Mouse (Mus musculus): ENCODE measurements around the gene Prkar1a. TPM values are rescaled to one million over a fixed set of nuclear protein-coding genes. Genes with fewer than 3 reads are reported as not detected.

Prkar1a gene
- 203 and 210 TPM in 2 replicates for polyA plus RNA-seq (2012; rRNA removed)

DNA sequence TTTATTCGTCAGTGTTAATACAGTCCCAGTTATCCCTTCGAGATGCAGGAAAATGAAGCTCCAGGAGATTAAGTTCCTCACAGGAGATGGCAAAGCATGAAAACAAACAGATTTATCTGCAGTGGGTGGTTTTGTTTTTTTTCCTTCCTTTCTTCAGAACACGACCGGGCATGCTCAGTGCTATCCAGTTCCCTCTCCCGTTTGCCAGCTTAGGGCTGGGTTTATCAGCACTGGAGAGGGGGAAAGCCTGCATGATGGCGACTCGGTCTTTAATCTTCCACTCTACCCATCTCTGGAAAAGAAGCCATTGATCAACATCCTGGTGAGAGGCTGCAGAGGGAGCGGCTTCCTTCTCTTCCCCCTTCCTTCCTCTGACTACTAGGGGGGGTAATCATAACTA is at the start of gene Prkar1a:
TSS of gene Prkar1a (plus strand) at position 200 of the 400 bp plus-strand sequence.

DNA sequence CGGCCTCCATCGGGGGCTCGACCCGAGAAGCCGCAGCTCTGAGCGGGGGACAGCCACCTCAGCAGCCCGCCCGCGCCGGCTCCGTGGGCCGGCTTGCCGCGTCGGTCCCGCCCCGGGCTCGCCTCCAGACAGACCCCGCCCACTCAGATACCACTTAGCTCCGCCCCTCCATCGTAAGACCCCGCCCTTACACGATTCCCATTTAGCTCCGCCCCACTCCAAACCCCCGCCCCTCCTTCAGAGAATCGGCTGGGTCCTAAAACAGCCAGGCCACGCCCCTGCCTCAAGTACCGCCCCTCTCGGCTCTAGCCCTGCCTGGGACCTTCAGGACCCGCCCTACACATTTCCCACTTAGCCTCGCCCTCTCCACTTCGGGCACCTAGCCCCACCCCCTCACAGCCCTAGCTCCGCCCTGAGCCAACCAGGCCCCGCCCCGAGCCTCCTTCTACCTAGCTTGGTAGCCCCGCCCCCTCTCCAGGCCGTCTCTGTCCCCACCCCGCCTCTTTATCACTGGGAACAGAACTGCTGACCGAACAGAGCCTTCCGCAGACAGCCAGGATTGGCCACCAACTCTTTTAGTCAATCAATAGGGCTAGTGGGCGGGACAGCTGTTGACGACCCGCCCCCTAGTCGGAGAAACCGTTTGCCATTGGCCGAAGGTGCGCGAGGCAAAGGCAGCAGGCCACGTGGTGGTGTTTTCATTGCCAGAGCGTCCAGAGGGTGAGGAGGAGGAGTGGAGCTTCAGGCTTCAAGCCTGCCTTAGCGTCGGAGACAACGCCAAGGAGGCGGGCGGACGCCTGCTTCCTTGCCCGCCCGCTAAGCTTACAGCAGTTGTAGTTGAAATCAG is 37.7 kb upstream of the Prkar1a start, which contains the start of gene Wipi1:
TSS of gene Wipi1 (minus strand) at position 665 of the 847 bp plus-strand sequence.

Other genes with a start within 250 kb of the Prkar1a start
- not detected in 2 replicates for gene 9930022D16Rik, start 235.5 kb upstream of the Prkar1a start, polyA plus RNA-seq (2012; rRNA removed)
- 63.6 and 88.0 TPM in 2 replicates for gene Amz2, start 223.5 kb upstream of the Prkar1a start, polyA plus RNA-seq (2012; rRNA removed)
- 2.9 and 4.3 TPM in 2 replicates for gene Arsg, start 176.0 kb upstream of the Prkar1a start, polyA plus RNA-seq (2012; rRNA removed)
- gene Slc16a6, start 175.8 kb upstream of the Prkar1a start, polyA plus RNA-seq (2012; rRNA removed), result 3.1 and 3.6 TPM in 2 replicates
- 10.7 and 17.8 TPM in 2 replicates for gene Wipi1, start 37.4 kb upstream of the Prkar1a start, polyA plus RNA-seq (2012; rRNA removed)
- gene Fam20a, start 72.9 kb downstream of the Prkar1a start, polyA plus RNA-seq (2012; rRNA removed), result 2.3 and 2.9 TPM in 2 replicates
- gene 1700012B07Rik, start 178.6 kb downstream of the Prkar1a start, polyA plus RNA-seq (2012; rRNA removed), result not detected in 2 replicates

Data from central nervous system, embryonic 11.5 days (tissue).